ENCODE assay signal across 20 mouse cellular contexts in the genomic region with DNA sequence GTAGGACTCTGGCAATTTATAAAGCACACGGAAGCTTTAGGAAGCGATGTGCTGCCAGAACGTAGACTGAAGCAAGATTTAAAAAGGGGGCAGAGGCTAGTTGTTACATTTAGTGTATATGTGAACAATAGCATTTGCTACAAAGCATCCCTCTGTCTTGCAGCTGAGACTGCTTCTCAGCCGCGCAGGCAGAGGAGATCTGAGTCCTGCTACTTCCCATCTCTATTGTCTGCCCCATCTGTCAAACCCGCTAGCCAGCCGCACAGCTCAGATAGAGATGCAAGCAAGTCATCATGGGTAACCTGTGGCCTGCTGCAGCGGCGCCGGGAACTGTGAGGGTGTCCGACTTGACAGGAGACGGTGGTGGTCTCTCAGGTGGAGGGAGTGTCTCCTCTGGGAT. TPM values are rescaled to one million over a fixed set of nuclear protein-coding genes. Genes with fewer than 3 reads are reported as not detected.
DNase-seq lines count a peak whose midpoint lies in the region; ATAC-seq and TF ChIP-seq lines count a peak whose summit lies in the region.
"Had no signal": no experiment of that assay in that cellular context is flagged by ENCODE, and none has a peak within 500 bp of the region (broad histone marks: within the 10 kb centered on the region; RNA-seq: fewer than 3 reads in every experiment).

No protein-coding gene starts in this region.

- DNase-seq in embryo, embryonic 11 days: peak; percentile 16
- no peak for DNase-seq in embryo, embryonic 10 days (ENCODE audit: low spot score)
- peak; percentile 18 for DNase-seq in midbrain, embryonic 10.5 days (ENCODE audit: low spot score)
- DNase-seq in neural tube, embryonic 11.5 days (ENCODE audit: low spot score): peak; percentile 11
- DNase-seq in brain, embryonic 14.5 days (ENCODE audit: low read depth): peak; percentile 67
- DNase-seq: adrenal gland, postnatal 14 days; cerebellum, adult 18-20 months; cerebellum, adult 9-11 months; cerebellum, postnatal 36 days; gastrocnemius, adult 2 months; gastrocnemius, postnatal 25 days had no signal

- 72% methylated on average over 12 of the region's 12 CpGs for WGBS in midbrain, embryonic 10.5 days
- 61% methylated on average over 12 of the region's 12 CpGs for WGBS in midbrain, embryonic 15.5 days
- WGBS in neural tube, embryonic 11.5 days: 74% methylated on average over 12 of the region's 12 CpGs
- 59% methylated on average over 12 of the region's 12 CpGs for WGBS in neural tube, embryonic 15.5 days

- H3K9ac ChIP-seq in midbrain, embryonic 15.5 days: no peak overlapping the region
- H3K9ac ChIP-seq in neural tube, embryonic 11.5 days (ENCODE audit: low read length): no peak overlapping the region
- H3K9ac ChIP-seq in neural tube, embryonic 15.5 days (replicated peaks): no peak overlapping the region
- H3K9ac ChIP-seq: embryonic facial prominence, embryonic 13.5 days; forebrain, embryonic 13.5 days; heart, embryonic 12.5 days; hindbrain, embryonic 12.5 days had no signal

- no peak for TF ChIP-seq POLR2A in brain, embryonic 14.5 days (IDR thresholded peaks at IDR 0.05; ENCODE audit: borderline replicate concordance, extremely low read depth, insufficient read depth, insufficient read length, poor library complexity, severe bottlenecking)

- H3K4me2 ChIP-seq in midbrain, embryonic 15.5 days: no peak overlapping the region
- no peak overlapping the region for H3K4me2 ChIP-seq in neural tube, embryonic 11.5 days (ENCODE audit: low read depth)
- H3K4me2 ChIP-seq in neural tube, embryonic 15.5 days: no peak overlapping the region
- H3K4me2 ChIP-seq: embryonic facial prominence, embryonic 13.5 days; forebrain, embryonic 13.5 days; heart, embryonic 12.5 days; hindbrain, embryonic 12.5 days had no signal

- peaks cover 14% of the 10 kb centered on the region for H3K4me1 ChIP-seq in midbrain, embryonic 10.5 days
- no peaks in the 10 kb centered on the region for H3K4me1 ChIP-seq in midbrain, embryonic 15.5 days
- no peaks in the 10 kb centered on the region for H3K4me1 ChIP-seq in neural tube, embryonic 11.5 days (ENCODE audit: control insufficient read depth, insufficient read depth, low read length)
- no peaks in the 10 kb centered on the region for H3K4me1 ChIP-seq in neural tube, embryonic 15.5 days
- H3K4me1 ChIP-seq: forebrain, embryonic 13.5 days; heart, embryonic 12.5 days; hindbrain, embryonic 12.5 days had no signal

- no peak overlapping the region for H3K27ac ChIP-seq in midbrain, embryonic 10.5 days (replicated peaks)
- H3K27ac ChIP-seq in midbrain, embryonic 15.5 days: no peak overlapping the region
- H3K27ac ChIP-seq in neural tube, embryonic 11.5 days (ENCODE audit: low read depth, low read length): no peak overlapping the region
- H3K27ac ChIP-seq in neural tube, embryonic 15.5 days (replicated peaks): no peak overlapping the region
- H3K27ac ChIP-seq: embryonic facial prominence, embryonic 13.5 days; forebrain, embryonic 13.5 days; gastrocnemius, adult 2 months; hindbrain, embryonic 12.5 days had no signal

- H3K27me3 ChIP-seq in midbrain, embryonic 10.5 days (ENCODE audit: low read depth, poor library complexity, severe bottlenecking): no peaks in the 10 kb centered on the region
- H3K27me3 ChIP-seq in midbrain, embryonic 15.5 days (replicated peaks): no peaks in the 10 kb centered on the region
- no peaks in the 10 kb centered on the region for H3K27me3 ChIP-seq in neural tube, embryonic 11.5 days (ENCODE audit: control insufficient read depth, insufficient read depth, low read length)
- H3K27me3 ChIP-seq in neural tube, embryonic 15.5 days (replicated peaks): no peaks in the 10 kb centered on the region
- H3K27me3 ChIP-seq: embryonic facial prominence, embryonic 13.5 days; forebrain, embryonic 13.5 days; hindbrain, embryonic 12.5 days had no signal

- no peak for TF ChIP-seq CTCF in brain, embryonic 14.5 days (IDR thresholded peaks at IDR 0.05; ENCODE audit: borderline replicate concordance, extremely low read depth, insufficient read depth, insufficient read length)

- no peak for ATAC-seq in midbrain, embryonic 15.5 days (replicated peaks)
- ATAC-seq in neural tube, embryonic 11.5 days (ENCODE audit: insufficient read depth, low FRiP score, low TSS enrichment): no peak
- no peak for ATAC-seq in neural tube, embryonic 15.5 days (ENCODE audit: low FRiP score)
- ATAC-seq: activated CD4-positive, CD25-positive, alpha-beta regulatory T cell, adult 4 months; forebrain, embryonic 13.5 days; Patski had no signal

- no peaks in the 10 kb centered on the region for H3K9me3 ChIP-seq in midbrain, embryonic 10.5 days (replicated peaks)
- no peaks in the 10 kb centered on the region for H3K9me3 ChIP-seq in midbrain, embryonic 15.5 days
- H3K9me3 ChIP-seq in neural tube, embryonic 11.5 days (ENCODE audit: control insufficient read depth, low read length): no peaks in the 10 kb centered on the region
- H3K9me3 ChIP-seq in neural tube, embryonic 15.5 days (replicated peaks): no peaks in the 10 kb centered on the region
- H3K9me3 ChIP-seq: embryonic facial prominence, embryonic 13.5 days; forebrain, embryonic 13.5 days; heart, embryonic 12.5 days; hindbrain, embryonic 12.5 days had no signal

- no peaks in the 10 kb centered on the region for H3K36me3 ChIP-seq in midbrain, embryonic 10.5 days
- no peaks in the 10 kb centered on the region for H3K36me3 ChIP-seq in midbrain, embryonic 15.5 days (replicated peaks)
- no peaks in the 10 kb centered on the region for H3K36me3 ChIP-seq in neural tube, embryonic 11.5 days (ENCODE audit: control insufficient read depth, insufficient read depth, low read length)
- no peaks in the 10 kb centered on the region for H3K36me3 ChIP-seq in neural tube, embryonic 15.5 days
- H3K36me3 ChIP-seq: embryonic facial prominence, embryonic 13.5 days; heart, embryonic 12.5 days; hindbrain, embryonic 12.5 days had no signal

- no peak overlapping the region for H3K4me3 ChIP-seq in midbrain, embryonic 10.5 days
- H3K4me3 ChIP-seq in midbrain, embryonic 15.5 days: no peak overlapping the region
- H3K4me3 ChIP-seq in neural tube, embryonic 11.5 days (ENCODE audit: low read depth, low read length): no peak overlapping the region
- H3K4me3 ChIP-seq in neural tube, embryonic 15.5 days (replicated peaks): no peak overlapping the region
- H3K4me3 ChIP-seq: embryonic facial prominence, embryonic 13.5 days; forebrain, embryonic 13.5 days; gastrocnemius, adult 2 months; heart, embryonic 12.5 days; hindbrain, embryonic 12.5 days had no signal

RNA-seq across cellular contexts. Expression of a gene that starts 35.9 kb away (rescaled TPM):
- polyA plus RNA-seq in midbrain, embryonic 10.5 days (2016; fragmentation: Nextera tagmentation; extraction: Ambion mirVana): 0.17 TPM in 1 of 2 replicates, not detected in the other
- polyA plus RNA-seq in midbrain, embryonic 15.5 days (2015; fragmentation: Nextera tagmentation; extraction: Ambion mirVana): 0.57 and 0.58 TPM in 2 replicates
- polyA plus RNA-seq in neural tube, embryonic 11.5 days (2014; fragmentation: Nextera tagmentation; extraction: Ambion mirVana): 0.50 and 0.51 TPM in 2 replicates
- 0.26 and 0.86 TPM in 2 replicates for polyA plus RNA-seq in neural tube, embryonic 15.5 days (2015; fragmentation: Nextera tagmentation; extraction: Ambion mirVana)
- polyA plus RNA-seq in brain, embryonic 14.5 days (2012; rRNA removed): 0.35 and 0.53 TPM in 2 replicates

RNA-seq across cellular contexts. Expression of a gene that starts 39.9 kb away (rescaled TPM):
- 0.37 TPM in 1 of 2 replicates, not detected in the other for polyA plus RNA-seq in midbrain, embryonic 10.5 days (2016; fragmentation: Nextera tagmentation; extraction: Ambion mirVana)
- 1.8 and 2.2 TPM in 2 replicates for polyA plus RNA-seq in midbrain, embryonic 15.5 days (2015; fragmentation: Nextera tagmentation; extraction: Ambion mirVana)
- polyA plus RNA-seq in neural tube, embryonic 11.5 days (2014; fragmentation: Nextera tagmentation; extraction: Ambion mirVana): not detected in 2 replicates
- polyA plus RNA-seq in neural tube, embryonic 15.5 days (2015; fragmentation: Nextera tagmentation; extraction: Ambion mirVana): 1.7 and 2.5 TPM in 2 replicates
- 0.83 and 1.7 TPM in 2 replicates for polyA plus RNA-seq in brain, embryonic 14.5 days (2012; rRNA removed)
- polyA plus RNA-seq: activated CD4-positive, CD25-positive, alpha-beta regulatory T cell, adult 4 months; C2C12; heart, embryonic 12.5 days; hindbrain, embryonic 12.5 days; Patski had no signal
